Mouse (Mus musculus) olfactory bulb, adult 2 months (tissue): ENCODE data around the gene Rassf9.

Experiments used
- CTCF ChIP-seq: fragments of 200-500 bp; IDR thresholded peaks from 2 replicates; pipeline ENCODE4 v1.5.1; 2012; ENCODE audit warnings: low read depth, mild to moderate bottlenecking, low read length, moderate library complexity; ENCODE audit not compliant: insufficient read depth
- POLR2A ChIP-seq: fragments of 200-500 bp; IDR thresholded peaks from 2 replicates; pipeline ENCODE4 v1.6.1; 2012; ENCODE audit warnings: mild to moderate bottlenecking, low read depth, low read length, moderate library complexity; ENCODE audit not compliant: insufficient read depth

DNA sequence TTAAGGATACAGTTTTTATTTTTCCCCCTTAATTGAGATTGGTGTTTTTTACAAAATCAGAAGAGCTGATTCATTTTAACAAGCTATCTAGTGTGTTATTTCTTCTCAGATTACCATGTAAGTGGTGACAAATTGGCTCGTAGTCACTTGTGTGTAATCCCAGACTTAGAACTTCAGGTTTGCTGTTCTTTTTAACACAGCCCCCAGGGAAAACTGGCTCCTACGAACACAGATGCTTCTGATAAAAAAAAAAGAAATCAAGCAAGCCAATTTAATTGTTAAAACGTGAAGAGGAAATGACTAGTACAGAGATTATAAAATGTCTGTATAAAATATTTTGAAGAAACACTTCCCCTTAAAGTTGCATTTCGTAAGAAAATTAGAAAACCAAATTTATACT is 4.6 kb upstream of the Rassf9 start:
- TF ChIP-seq POLR2A = no peak
- no peak for TF ChIP-seq CTCF
